Mouse (Mus musculus) kidney, adult 11 months (tissue): ENCODE data around the gene Lsg1.
A peak's percentile ranks its signal among the peaks of the same experiment; 100 is the strongest.

ENCODE experiments used
- DNase-seq: peaks from one replicate; pipeline ENCODE4 v3.0.0; 2022

The Lsg1 gene

GRCm38 (mm10) chr16:30549966-30550747, 37.2 kb downstream of the Lsg1 start:
- DNase-seq, result peak; percentile 53

DNA sequence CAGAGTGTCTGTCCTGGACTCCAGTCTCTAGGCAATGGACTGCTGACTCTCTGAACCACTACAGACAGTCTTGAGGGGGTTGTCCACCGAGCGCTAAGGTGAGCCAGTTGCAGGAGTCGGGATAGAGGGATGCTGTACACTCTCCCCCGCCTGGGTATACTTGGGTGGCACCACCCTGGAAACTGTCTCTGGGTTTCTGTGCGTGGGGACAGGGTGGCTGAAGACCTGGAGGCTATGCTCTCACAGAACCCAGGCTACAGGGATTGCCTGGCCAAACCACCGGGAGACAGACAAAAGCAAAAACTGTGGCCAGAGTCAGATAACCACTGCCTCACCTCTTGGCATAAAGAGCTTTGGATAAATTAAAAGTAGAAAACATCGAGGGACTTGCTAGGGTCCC, 37.9 kb downstream of the Lsg1 start:
- no peak for DNase-seq

GRCm38 (mm10) chr16:30548291-30548690, 39.1 kb downstream of the Lsg1 start:
- DNase-seq, result no peak

- DNase-seq, result no peak
Measured at GRCm38 (mm10) chr16:30544693-30545092, 42.7 kb downstream of the Lsg1 start.

GRCm38 (mm10) chr16:30543386-30543785, 44.0 kb downstream of the Lsg1 start:
- DNase-seq, result no peak

- DNase-seq, result no peak
Measured at GRCm38 (mm10) chr16:30542826-30543225, 44.6 kb downstream of the Lsg1 start.

DNA sequence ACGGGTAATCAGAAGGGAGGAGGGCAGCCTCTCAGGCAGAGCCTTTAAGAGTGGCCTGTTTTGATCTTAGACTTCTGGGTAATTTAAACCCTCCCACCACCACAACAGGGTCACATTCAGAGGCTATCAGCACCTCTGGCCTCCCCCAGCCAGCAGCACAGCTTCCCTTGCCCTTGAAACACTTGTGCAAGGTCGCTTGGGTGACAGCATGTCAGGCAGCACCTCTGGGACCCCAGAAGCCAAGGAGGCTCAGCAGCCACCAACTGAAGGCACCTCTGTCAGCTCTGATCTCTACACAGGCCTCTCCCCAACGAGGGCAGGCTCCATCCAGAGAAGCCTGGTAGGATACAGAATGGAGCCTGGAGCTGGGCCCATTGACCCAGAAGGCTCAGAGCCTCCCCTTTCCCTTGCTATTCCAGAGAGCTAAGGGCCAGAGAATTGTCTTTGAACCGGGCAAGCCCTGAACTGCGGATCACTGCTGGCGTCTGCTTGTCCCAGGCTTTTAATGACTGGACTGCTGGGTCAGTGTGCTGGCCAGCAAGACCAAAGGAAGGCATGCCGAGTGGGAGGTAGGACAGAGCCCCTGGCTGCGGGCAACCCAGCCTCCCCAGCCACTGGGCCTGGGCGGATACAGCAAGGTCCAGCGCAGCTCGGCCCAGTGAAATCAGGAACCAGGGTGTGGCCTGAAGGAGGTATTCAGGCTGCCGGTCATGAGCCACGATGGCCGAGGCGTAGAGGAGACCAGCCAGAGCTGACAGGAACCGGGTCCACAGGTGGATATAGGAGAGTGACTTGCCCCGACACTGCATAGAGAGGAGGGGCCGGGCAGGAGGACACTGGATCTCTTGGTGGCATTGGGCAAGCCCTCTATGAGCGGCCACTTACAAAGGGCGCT, 47.0 kb downstream of the Lsg1 start:
- DNase-seq, result no peak

- no peak for DNase-seq
Measured at GRCm38 (mm10) chr16:30539433-30539832, 48.0 kb downstream of the Lsg1 start.

- no peak for DNase-seq
Measured at GRCm38 (mm10) chr16:30535075-30535474, 52.3 kb downstream of the Lsg1 start.

DNA sequence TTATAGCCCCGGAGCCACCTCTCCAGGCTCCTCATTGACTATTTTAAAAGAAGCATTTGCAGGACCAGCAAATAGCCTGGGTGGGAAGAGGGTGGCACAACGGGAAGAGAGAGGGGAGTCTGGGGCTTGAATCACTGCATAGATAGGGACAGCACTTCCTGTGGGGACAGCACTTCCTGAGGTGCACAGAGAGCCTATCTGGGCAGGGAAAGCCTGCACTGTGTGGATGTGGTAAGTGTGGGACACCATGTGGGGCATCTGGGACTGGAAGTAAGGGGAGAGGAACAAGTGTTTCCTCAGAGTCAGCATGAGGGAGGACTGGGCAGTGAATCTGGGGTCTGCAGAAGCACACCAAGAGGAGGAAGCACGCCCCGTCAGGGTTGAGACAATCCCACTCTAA, 53.8 kb downstream of the Lsg1 start:
- no peak for DNase-seq

DNA sequence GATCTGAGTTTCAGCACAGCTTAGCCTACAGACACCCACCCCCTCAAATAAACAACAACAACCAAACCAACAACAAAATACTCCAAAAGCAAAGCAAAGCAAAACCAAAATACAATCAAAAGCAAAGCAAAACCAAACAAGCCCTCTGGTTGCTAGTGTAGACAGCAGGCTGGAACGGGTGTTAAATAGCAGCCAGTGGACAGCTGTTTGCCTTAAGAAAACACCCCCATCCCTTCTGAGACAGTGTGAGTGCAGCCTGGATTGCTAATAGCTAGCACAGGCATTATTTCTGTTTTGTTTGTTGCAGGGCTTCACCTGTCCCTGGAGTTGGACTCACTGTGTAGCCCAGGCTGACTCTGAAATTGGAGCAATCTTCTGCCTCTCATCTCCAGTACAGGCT, 54.5 kb downstream of the Lsg1 start:
- no peak for DNase-seq

DNA sequence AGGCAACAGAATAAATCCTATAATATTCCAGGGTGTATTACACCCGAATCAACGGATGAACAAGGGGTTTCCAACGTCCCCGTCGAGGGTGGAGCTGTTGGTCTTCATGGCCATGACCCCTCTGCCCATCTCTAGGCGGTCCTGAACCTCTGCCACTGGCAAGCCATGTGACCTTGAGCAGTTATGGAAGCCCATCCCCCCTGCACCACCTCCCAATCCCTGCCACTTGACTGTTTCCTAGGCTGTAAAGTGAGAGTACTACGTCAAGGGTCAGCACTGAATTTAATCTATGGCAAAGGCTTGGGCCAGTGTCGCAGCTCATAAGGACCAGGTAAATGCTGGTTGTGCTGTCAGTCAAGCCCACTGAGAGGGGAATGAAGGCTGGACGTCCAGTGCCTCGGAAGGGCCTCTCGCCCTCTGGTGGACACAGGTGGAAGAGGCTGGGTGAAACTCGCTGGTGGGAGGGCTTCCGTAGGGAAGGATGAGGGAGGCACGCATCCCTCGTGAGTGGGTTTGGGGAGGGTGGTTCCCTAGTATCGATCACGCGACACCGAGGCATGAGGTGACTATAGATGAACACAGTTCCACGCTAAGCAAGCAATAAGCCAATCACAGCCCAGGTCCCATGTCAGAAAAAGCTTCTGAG, 55.5 kb downstream of the Lsg1 start:
- no peak for DNase-seq

- DNase-seq, result no peak
Measured at GRCm38 (mm10) chr16:30530815-30531214, 56.6 kb downstream of the Lsg1 start.

GRCm38 (mm10) chr16:30528386-30528785, 59.0 kb downstream of the Lsg1 start:
- DNase-seq, result no peak

DNA sequence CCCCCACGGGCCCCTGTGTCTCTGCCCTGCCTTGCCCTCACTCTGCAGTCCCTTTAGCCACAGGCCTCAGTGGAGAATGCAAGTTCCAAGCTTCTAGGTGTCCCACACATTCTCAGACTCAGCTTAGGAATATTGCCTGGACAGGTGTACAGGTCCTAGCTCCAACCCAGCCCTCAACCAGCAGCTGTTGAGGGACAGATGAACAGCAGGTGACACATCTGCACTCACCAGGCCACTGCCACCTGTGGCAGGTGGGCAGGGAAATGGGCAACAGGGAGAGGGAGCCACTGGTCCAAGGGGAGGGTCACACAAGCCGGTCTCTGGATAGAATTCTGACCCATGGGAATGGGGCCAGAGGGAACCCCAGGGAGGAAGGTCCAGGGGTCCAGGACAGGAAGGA, 59.5 kb downstream of the Lsg1 start:
- no peak for DNase-seq

DNA sequence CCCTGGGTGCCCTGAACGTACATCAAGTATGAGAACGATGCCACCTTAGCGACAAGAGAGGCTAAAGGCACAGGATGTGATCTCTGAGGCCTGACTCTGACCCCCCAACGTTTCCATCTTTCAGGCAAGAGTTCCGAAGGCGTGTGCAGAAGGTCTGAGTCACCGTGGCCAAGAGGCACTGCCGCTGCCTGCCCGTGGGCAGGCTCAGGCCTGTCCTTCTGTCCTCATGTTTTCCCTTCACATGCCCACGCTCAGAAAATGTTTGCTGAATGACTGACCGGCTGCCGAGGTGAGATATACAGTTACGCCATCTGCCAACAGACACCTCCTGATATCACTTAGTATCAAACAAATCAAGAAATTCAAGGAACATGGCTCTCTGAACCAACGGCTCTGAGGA, 61.6 kb downstream of the Lsg1 start:
- DNase-seq, result no peak

DNA sequence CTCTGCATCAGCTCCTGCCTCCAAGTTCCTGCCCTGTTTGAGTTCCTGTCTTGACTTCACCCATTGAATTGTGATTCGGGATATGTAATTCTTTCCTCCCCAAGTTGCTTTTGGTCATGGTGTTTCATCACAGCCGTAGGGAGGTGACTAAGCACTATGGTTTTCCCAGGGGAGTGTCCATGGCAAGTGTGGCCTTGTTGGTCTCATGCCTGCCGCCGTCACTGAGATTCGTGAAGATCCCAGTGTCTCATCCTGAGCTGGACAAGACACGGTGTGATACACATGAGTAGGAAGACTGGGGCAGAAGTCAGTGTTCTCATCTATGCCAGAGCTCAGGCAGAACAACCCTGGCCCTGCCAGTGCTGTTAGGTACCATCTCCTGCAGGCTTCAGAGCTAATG, 62.9 kb downstream of the Lsg1 start:
- DNase-seq, result no peak

GRCm38 (mm10) chr16:30522253-30522940, 65.0 kb downstream of the Lsg1 start:
- DNase-seq, result no peak

DNA sequence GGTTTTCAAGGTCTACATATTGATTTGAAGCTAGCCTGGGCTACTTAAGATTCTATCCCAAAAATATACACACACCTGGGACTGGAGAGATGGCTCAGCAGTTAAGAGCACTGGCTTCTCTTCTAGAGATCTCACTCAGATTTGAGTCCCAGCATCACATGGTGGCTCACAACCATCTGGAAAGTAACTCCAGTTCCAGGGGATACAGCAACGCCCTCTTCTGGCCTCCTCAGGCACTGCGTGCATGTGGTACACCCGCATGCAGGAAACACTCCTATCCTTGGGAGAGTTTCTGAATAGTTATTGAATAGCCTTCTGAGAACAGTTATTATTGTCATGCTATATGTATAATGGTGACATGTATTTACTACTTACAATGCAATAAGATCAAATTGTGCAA, 66.2 kb downstream of the Lsg1 start:
- DNase-seq, result no peak

DNA sequence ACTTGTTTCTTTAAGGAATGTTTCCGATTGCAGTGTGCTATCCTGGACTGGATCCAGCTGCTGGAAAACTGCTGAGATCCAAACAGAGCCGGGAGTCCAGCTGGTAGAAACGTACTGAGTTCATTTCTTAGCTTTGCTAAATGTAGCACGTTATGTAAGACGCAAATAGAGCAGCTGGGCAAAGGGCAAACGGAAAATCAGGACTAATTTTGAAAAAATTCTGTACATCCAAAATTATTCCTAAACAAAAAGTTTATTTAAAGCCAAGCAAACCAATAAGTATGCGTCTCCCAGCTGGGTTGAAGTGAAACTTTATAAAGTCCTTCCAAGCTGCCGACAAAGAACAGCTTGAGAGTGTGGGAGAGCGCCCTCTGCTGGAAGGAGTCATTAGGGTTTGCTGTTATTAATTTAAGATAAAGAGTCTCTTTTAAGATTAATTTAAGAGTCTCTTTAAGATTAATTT, 67.0 kb downstream of the Lsg1 start:
- DNase-seq, result peak; percentile 78

DNA sequence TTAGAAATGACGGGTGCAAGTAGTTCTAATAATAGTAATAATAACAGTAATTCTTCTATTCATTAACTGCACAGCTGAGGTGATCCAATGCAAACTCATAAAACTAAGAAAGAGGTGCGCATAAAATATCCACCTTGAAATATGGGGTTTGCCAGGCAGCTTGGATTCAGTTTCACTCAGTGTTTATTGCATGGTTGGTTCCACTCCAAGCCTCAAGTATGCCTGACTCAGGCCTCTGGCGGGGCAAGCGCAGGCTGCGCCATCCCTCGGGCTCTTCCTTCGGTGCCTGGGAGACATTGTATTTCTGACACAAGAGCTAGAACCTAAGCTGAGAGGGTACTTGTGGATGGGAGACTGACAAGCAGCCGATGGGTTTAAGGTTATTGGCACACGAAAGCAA, 68.8 kb downstream of the Lsg1 start:
- DNase-seq, result no peak

GRCm38 (mm10) chr16:30517666-30518283, 69.6 kb downstream of the Lsg1 start:
- DNase-seq, result no peak
